ENCODE assay signal across 10 mouse cellular contexts in the genomic region with DNA sequence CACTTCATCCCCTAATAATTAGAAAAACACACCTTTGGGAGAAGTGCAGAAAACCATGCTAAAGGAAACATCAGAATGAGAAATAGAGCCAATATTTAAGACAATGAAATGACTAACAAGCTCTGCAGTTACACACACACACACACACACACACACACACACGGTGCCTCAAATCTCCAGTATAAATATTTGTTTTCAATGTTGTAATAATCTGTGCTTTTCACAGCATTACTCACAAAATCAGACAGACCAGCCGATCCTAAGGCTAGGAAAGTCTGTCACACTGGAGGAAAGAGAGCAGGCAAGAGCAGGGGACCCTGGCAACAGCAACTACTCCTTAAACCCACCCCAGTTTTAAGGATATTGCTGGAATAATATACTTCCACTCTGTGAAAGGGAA.
DNase-seq lines count a peak whose midpoint lies in the region; ATAC-seq and TF ChIP-seq lines count a peak whose summit lies in the region.
"Had no signal": no experiment of that assay in that cellular context is flagged by ENCODE, and none has a peak within 500 bp of the region (broad histone marks: within the 10 kb centered on the region; RNA-seq: fewer than 3 reads in every experiment).

No protein-coding gene starts in this region.

- H3K27me3 ChIP-seq in hindbrain, embryonic 13.5 days: no peaks in the 10 kb centered on the region
- 0 out of 2 replicates have a peak, but pooled peaks cover 3% of the 10 kb centered on the region for H3K27me3 ChIP-seq in hindbrain, embryonic 10.5 days (ENCODE audit: insufficient read depth, poor library complexity, severe bottlenecking)
- H3K27me3 ChIP-seq in neural tube, embryonic 13.5 days: no peaks in the 10 kb centered on the region
- H3K27me3 ChIP-seq in stomach, embryonic 14.5 days (ENCODE audit: control insufficient read depth, insufficient read depth, low read length): no peaks in the 10 kb centered on the region
- 0 out of 2 replicates have a peak, but pooled peaks cover 1% of the 10 kb centered on the region for H3K27me3 ChIP-seq in heart, embryonic 12.5 days (replicated peaks)
- H3K27me3 ChIP-seq: liver, embryonic 13.5 days had no signal

- no peak for TF ChIP-seq CTCF in embryonic fibroblast, embryonic 13.5 days (IDR thresholded peaks at IDR 0.05; ENCODE audit: borderline replicate concordance, insufficient read depth, low read length)

- H3K4me3 ChIP-seq in hindbrain, embryonic 13.5 days: no peak overlapping the region
- H3K4me3 ChIP-seq in hindbrain, embryonic 10.5 days: no peak overlapping the region
- H3K4me3 ChIP-seq in neural tube, embryonic 13.5 days: no peak overlapping the region
- H3K4me3 ChIP-seq in embryonic fibroblast, embryonic 13.5 days (ENCODE audit: insufficient read depth, low read length): no peak overlapping the region
- no peak overlapping the region for H3K4me3 ChIP-seq in stomach, embryonic 14.5 days (ENCODE audit: low read depth, low read length)
- H3K4me3 ChIP-seq in heart, embryonic 12.5 days: no peak overlapping the region
- H3K4me3 ChIP-seq: liver, embryonic 13.5 days had no signal

- 0 out of 2 replicates have a peak overlapping the region, but pooled peaks have one; percentile 46 for H3K9ac ChIP-seq in hindbrain, embryonic 13.5 days
- 0 out of 2 replicates have a peak overlapping the region, but pooled peaks have one; percentile 34 for H3K9ac ChIP-seq in neural tube, embryonic 13.5 days
- no peak overlapping the region for H3K9ac ChIP-seq in stomach, embryonic 14.5 days (replicated peaks; ENCODE audit: low read depth, low read length)
- H3K9ac ChIP-seq in heart, embryonic 12.5 days: no peak overlapping the region
- H3K9ac ChIP-seq: liver, embryonic 13.5 days had no signal

- TF ChIP-seq POLR2A in embryonic fibroblast, embryonic 13.5 days (IDR thresholded peaks at IDR 0.05; ENCODE audit: low read depth, low read length): no peak

- 78% methylated on average over 2 of the region's 2 CpGs for whole genome bisulfite sequencing in hindbrain, embryonic 13.5 days
- WGBS in hindbrain, embryonic 10.5 days: 84% methylated on average over 2 of the region's 2 CpGs
- 73% methylated on average over 2 of the region's 2 CpGs for WGBS in neural tube, embryonic 13.5 days
- 26% methylated on average over 2 of the region's 2 CpGs for WGBS in stomach, embryonic 14.5 days
- WGBS in heart, embryonic 12.5 days: 64% methylated on average over 2 of the region's 2 CpGs

- no peaks in the 10 kb centered on the region for H3K9me3 ChIP-seq in hindbrain, embryonic 13.5 days
- peaks cover 7% of the 10 kb centered on the region; the same call in 1 of the 2 replicates for H3K9me3 ChIP-seq in hindbrain, embryonic 10.5 days
- no peaks in the 10 kb centered on the region for H3K9me3 ChIP-seq in neural tube, embryonic 13.5 days
- H3K9me3 ChIP-seq in stomach, embryonic 14.5 days (ENCODE audit: control insufficient read depth, low read depth, low read length): no peaks in the 10 kb centered on the region
- 0 out of 2 replicates have a peak, but pooled peaks cover 5% of the 10 kb centered on the region for H3K9me3 ChIP-seq in heart, embryonic 12.5 days (replicated peaks)

- DNase-seq in hindbrain, embryonic 10.5 days (ENCODE audit: low spot score): no peak
- no peak for DNase-seq in neural tube, embryonic 10.5 days (ENCODE audit: extremely low spot score, low spot score)
- no peak for DNase-seq in gastrocnemius, postnatal 14 days
- DNase-seq: liver, embryonic 13.5 days; midbrain, embryonic 14.5 days had no signal

- 0 out of 2 replicates have a peak overlapping the region, but pooled peaks have one; percentile 23 for H3K27ac ChIP-seq in hindbrain, embryonic 13.5 days
- no peak overlapping the region for H3K27ac ChIP-seq in hindbrain, embryonic 10.5 days
- H3K27ac ChIP-seq in neural tube, embryonic 13.5 days (replicated peaks): no peak overlapping the region; the same call in 1 of the 2 replicates
- peak overlapping the region; percentile 96 for H3K27ac ChIP-seq in embryonic fibroblast, embryonic 13.5 days (ENCODE audit: insufficient read depth, low read length)
- H3K27ac ChIP-seq in stomach, embryonic 14.5 days (ENCODE audit: low read length): peak overlapping the region; percentile 61
- H3K27ac ChIP-seq in heart, embryonic 12.5 days (ENCODE audit: poor library complexity, severe bottlenecking): no peak overlapping the region
- H3K27ac ChIP-seq: liver, embryonic 13.5 days had no signal

- H3K36me3 ChIP-seq in hindbrain, embryonic 13.5 days: no peaks in the 10 kb centered on the region
- H3K36me3 ChIP-seq in hindbrain, embryonic 10.5 days: no peaks in the 10 kb centered on the region
- H3K36me3 ChIP-seq in neural tube, embryonic 13.5 days: no peaks in the 10 kb centered on the region
- H3K36me3 ChIP-seq in stomach, embryonic 14.5 days (ENCODE audit: control insufficient read depth, insufficient read depth, low read length): no peaks in the 10 kb centered on the region
- no peaks in the 10 kb centered on the region for H3K36me3 ChIP-seq in heart, embryonic 12.5 days
- H3K36me3 ChIP-seq: liver, embryonic 13.5 days had no signal

- H3K4me2 ChIP-seq in hindbrain, embryonic 13.5 days: no peak overlapping the region
- H3K4me2 ChIP-seq in neural tube, embryonic 13.5 days: no peak overlapping the region
- H3K4me2 ChIP-seq in stomach, embryonic 14.5 days (replicated peaks; ENCODE audit: low read depth, low read length): peak overlapping the region; percentile 19; the same call in 1 of the 2 replicates
- H3K4me2 ChIP-seq in heart, embryonic 12.5 days: no peak overlapping the region
- H3K4me2 ChIP-seq: liver, embryonic 13.5 days had no signal

- intact Hi-C loops in gastrocnemius, postnatal 14 days (cut with DNase I; ENCODE audit: low total_unique reads): no loop called here

- peaks cover 17% of the 10 kb centered on the region for H3K4me1 ChIP-seq in hindbrain, embryonic 13.5 days (replicated peaks)
- peaks cover 18% of the 10 kb centered on the region for H3K4me1 ChIP-seq in hindbrain, embryonic 10.5 days (replicated peaks)
- H3K4me1 ChIP-seq in neural tube, embryonic 13.5 days (replicated peaks): peaks cover 24% of the 10 kb centered on the region
- H3K4me1 ChIP-seq in embryonic fibroblast, embryonic 13.5 days (ENCODE audit: control insufficient read depth, insufficient read depth, low read length): peaks cover 5% of the 10 kb centered on the region; the same call in 1 of the 2 replicates
- peaks cover 6% of the 10 kb centered on the region; the same call in 1 of the 2 replicates for H3K4me1 ChIP-seq in stomach, embryonic 14.5 days (ENCODE audit: control insufficient read depth, insufficient read depth, low read length)
- H3K4me1 ChIP-seq in heart, embryonic 12.5 days (replicated peaks): no peaks in the 10 kb centered on the region
- H3K4me1 ChIP-seq: liver, embryonic 13.5 days had no signal

- ATAC-seq in hindbrain, embryonic 13.5 days (ENCODE audit: low FRiP score): no peak
- no peak for ATAC-seq in neural tube, embryonic 13.5 days (ENCODE audit: low read depth)
- ATAC-seq in stomach, embryonic 14.5 days (ENCODE audit: insufficient number of reproducible peaks, insufficient read depth, low FRiP score, low read depth): no peak
- ATAC-seq in heart, embryonic 12.5 days (ENCODE audit: insufficient number of reproducible peaks, low FRiP score): no peak

Comparison
In these comparisons a context has a peak if more than half of its experiments do, and no peak if none do; other contexts are left out.
1. H3K27ac ChIP-seq: peak in hindbrain, embryonic 13.5 days (single experiment), embryonic fibroblast, embryonic 13.5 days (single experiment) and stomach, embryonic 14.5 days (single experiment); none in hindbrain, embryonic 10.5 days (single experiment), neural tube, embryonic 13.5 days (single experiment) and heart, embryonic 12.5 days (single experiment).
2. H3K9ac ChIP-seq: peak in hindbrain, embryonic 13.5 days (single experiment) and neural tube, embryonic 13.5 days (single experiment); none in stomach, embryonic 14.5 days (single experiment) and heart, embryonic 12.5 days (single experiment).